Mouse (Mus musculus) forebrain, embryonic 14.5 days (tissue): ENCODE results near the gene Chrnb2. TPM values are rescaled to one million over a fixed set of nuclear protein-coding genes. Genes with fewer than 3 reads are reported as not detected.
"Not testable (repeated sequence)": the region's sequence is repeated elsewhere in the genome, so short reads cannot be mapped to it uniquely, and the experiment has no call there.

Experiments
- ATAC-seq: fragments of 200-750 bp; cut with Nextera tagmentation; 2 replicates; pipeline ENCODE4 v1.8.0; 2017; ENCODE audit warnings: mild to moderate bottlenecking, moderate library complexity
- DNase-seq: peaks from one replicate; pipeline ENCODE4 v3.0.0-alpha.2; 2015; ENCODE audit warnings: low spot score
- H3K27ac ChIP-seq: fragments of 300-500 bp; sonication (generic); 2 replicates; pipeline ENCODE4 v1.5.1; 2014; ENCODE audit warnings: low read depth, mild to moderate bottlenecking, control low read depth, low read length, moderate library complexity
- H3K27me3 ChIP-seq: fragments of 300-500 bp; sonication (generic); replicated peaks from 2 replicates; pipeline ENCODE4 v1.6.1; 2014; ENCODE audit warnings: low read length, control low read depth, mixed read lengths; ENCODE audit not compliant: control insufficient read depth, insufficient read depth
- H3K36me3 ChIP-seq: fragments of 300-500 bp; sonication (generic); 2 replicates; pipeline ENCODE4 v1.6.1; 2014; ENCODE audit warnings: low read length, control low read depth; ENCODE audit not compliant: control insufficient read depth, insufficient read depth
- H3K4me1 ChIP-seq: fragments of 300-500 bp; sonication (generic); 2 replicates; pipeline ENCODE4 v1.6.1; 2014; ENCODE audit warnings: antibody characterized with exemption, low read length, control low read depth; ENCODE audit not compliant: control insufficient read depth, insufficient read depth
- H3K4me2 ChIP-seq: fragments of 300-500 bp; sonication (generic); 2 replicates; pipeline ENCODE4 v1.6.1; 2014; ENCODE audit warnings: mild to moderate bottlenecking, control low read depth, low read length
- H3K4me3 ChIP-seq: fragments of 300-500 bp; sonication (generic); 2 replicates; pipeline ENCODE4 v1.5.1; 2014; ENCODE audit warnings: low read depth, low read length, control low read depth
- H3K9ac ChIP-seq: fragments of 300-500 bp; sonication (generic); 2 replicates; pipeline ENCODE4 v1.6.1; 2014; ENCODE audit warnings: mild to moderate bottlenecking, low read length, control low read depth, moderate library complexity
- H3K9me3 ChIP-seq: fragments of 300-500 bp; sonication (generic); replicated peaks from 2 replicates; pipeline ENCODE4 v1.6.1; 2016; ENCODE audit warnings: low read length, control low read depth, mixed read lengths; ENCODE audit not compliant: control insufficient read depth
- WGBS: fragments of 180-500 bp; shearing (Covaris S2); extraction: QIAGEN DNeasy Blood & Tissue Kit; methylation state at CpG from one replicate; pipeline ENCODE4 v1.1.7; 2014; 5-methylcytosine and 5-hydroxymethylcytosine counted together
- polyA plus RNA-seq: library from polyadenylated mRNA; unstranded; fragments of >200 nt; fragmentation: Nextera tagmentation; extraction: Ambion mirVana; gene quantifications from 2 replicates; pipeline ENCODE4 v1.2.1, GENCODE M21; 2014

The Chrnb2 gene
- polyA plus RNA-seq, 1 experiment from 2014 or later, result 22.7 TPM

DNA sequence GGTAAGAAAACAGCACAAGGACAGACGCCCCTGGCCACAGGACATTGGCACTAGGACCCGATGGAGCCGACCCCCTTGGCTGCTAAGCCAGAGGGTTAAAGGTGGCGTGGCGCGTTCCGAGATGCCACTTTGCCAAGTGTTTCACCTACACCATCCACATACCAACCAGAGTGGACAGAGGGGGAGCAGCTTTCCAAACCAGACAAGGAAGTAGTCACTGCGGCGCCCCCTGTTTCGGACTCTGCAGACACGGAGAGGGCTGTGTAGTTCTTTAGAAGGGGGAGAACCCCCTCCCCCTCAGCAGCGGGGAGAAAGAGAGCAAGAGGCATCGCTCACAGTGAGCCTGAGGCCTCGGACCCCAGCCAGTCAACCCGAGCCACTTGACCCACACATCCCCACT is 38.4 kb upstream of the Chrnb2 start:
- H3K36me3 ChIP-seq, result no peaks in the 10 kb centered on the region
- no peak overlapping the region for H3K27ac ChIP-seq
- no peaks in the 10 kb centered on the region for H3K4me1 ChIP-seq
- no peaks in the 10 kb centered on the region for H3K9me3 ChIP-seq
- H3K9ac ChIP-seq, result no peak overlapping the region
- H3K27me3 ChIP-seq, result no peaks in the 10 kb centered on the region
- H3K4me2 ChIP-seq, result no peak overlapping the region
- WGBS, result 64% methylated on average over 13 of the region's 15 CpGs
- no peak overlapping the region for H3K4me3 ChIP-seq
- no peak for ATAC-seq
- no peak for DNase-seq

DNA sequence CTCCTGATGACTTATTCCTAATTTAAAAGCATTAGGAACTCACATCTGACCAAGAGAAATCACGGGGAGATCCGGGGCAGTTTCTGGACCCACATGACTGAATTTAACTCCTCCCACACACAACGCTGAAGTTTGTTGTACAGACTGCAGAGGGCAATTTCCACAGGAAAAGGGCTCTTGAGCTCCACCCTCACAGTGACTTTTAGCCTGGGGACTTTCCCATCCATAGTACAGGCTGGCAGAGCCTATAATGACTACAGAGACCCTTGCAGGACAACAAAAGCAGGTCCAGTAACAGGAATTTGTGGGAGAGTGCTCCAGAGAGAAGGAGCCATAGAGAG is 37.0 kb upstream of the Chrnb2 start:
- no peak for ATAC-seq
- H3K27ac ChIP-seq, result no peak overlapping the region
- WGBS, result 48% methylated on average over 3 of the region's 3 CpGs
- H3K9me3 ChIP-seq, result no peaks in the 10 kb centered on the region
- H3K4me2 ChIP-seq, result no peak overlapping the region
- H3K27me3 ChIP-seq, result no peaks in the 10 kb centered on the region
- no peaks in the 10 kb centered on the region for H3K4me1 ChIP-seq
- no peak for DNase-seq
- no peak overlapping the region for H3K4me3 ChIP-seq
- no peak overlapping the region for H3K9ac ChIP-seq
- no peaks in the 10 kb centered on the region for H3K36me3 ChIP-seq

DNA sequence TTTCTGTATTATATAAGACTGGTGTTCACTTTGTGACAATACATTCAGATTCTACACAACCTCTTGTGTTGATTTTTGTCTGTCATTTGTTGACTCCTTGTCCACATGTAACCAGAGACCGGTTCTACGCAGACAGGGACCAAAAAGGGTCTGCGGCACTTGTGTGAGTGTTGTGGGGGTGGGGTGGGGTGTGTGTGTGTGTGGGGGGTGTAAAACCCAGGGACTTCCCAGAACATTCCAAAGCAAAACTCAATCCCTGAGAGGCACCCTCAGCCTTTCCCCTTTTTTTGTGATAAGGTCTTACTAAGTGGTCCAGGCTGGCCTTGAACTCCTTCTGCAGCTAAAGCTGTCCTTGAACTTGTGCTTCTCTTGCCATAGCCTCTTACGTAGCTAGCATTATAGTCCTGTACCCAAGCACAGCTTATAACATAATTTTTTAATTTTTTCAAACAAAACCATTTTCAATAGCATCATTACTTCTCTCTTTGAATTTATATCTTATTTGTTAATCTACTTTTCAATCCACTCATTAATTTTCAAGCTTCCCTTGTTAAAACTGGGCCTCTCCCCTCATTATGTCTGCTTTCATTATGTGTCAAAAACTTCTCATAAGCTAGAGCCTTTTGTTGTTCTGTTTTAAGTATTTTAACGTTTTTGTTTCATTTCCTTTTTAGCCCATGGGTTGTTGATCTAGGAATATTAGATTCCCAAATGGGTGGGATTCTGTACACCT is 36.5 kb upstream of the Chrnb2 start:
- Histone ChIP-seq H3K4me1 (no peaks in the 10 kb centered on the region), H3K27me3 (no peaks in the 10 kb centered on the region), H3K36me3 (no peaks in the 10 kb centered on the region), H3K4me2 (no peak overlapping the region), H3K9ac (no peak overlapping the region), H3K27ac (no peak overlapping the region), H3K9me3 (no peaks in the 10 kb centered on the region), H3K4me3 (no peak overlapping the region)
- 68% methylated on average over 5 of the region's 5 CpGs for WGBS
- no peak for ATAC-seq
- DNase-seq, result no peak

DNA sequence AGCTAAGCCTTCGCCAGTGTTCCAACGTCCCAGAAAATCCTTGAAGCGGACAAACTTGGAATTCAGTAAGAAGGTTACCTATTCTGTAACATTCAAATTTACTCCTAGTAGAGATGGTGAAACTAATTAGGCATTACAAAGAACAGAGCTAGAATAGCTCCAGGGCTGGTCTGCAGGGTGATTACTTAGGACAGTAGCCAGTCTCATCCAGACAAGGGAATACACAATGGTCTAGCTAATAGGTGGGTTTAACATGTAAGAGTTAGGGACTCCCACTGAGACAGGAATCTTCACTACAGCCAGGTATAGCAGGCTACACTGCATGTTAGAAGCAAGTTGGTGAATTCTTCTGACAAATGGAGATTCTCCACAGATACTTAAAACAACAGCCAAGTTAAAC is 35.6 kb upstream of the Chrnb2 start:
- H3K4me3 ChIP-seq, ATAC-seq, H3K27ac ChIP-seq, H3K36me3 ChIP-seq, H3K9me3 ChIP-seq, DNase-seq, H3K4me1 ChIP-seq, H3K9ac ChIP-seq, H3K27me3 ChIP-seq, H3K4me2 ChIP-seq: not testable (repeated sequence)
- 20% methylated on average over 3 of the region's 3 CpGs for WGBS

DNA sequence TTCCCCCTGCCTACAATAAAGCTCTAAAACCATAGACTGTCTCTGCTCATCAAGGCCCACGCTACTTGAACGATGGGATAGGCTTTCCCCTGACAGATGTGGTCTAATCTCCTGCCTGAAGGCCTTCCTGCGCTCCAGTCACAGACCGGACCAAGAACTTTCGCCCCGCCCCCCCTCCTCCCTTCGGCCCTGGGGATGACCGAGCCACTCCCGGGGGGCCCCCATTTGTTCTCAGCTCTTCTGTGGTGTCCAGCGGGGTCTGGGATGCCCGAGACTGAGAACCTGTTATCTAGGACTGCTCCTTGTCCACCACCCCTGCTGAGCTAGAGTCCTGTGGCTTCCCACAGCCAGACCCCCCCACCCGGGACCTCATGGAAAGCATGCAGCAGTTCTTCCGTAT is 35.0 kb upstream of the Chrnb2 start:
- H3K4me3 ChIP-seq, result no peak overlapping the region
- no peaks in the 10 kb centered on the region for H3K27me3 ChIP-seq
- 6% methylated on average over 13 of the region's 13 CpGs for WGBS
- H3K4me2 ChIP-seq, result no peak overlapping the region
- H3K36me3 ChIP-seq, result no peaks in the 10 kb centered on the region
- H3K27ac ChIP-seq, result no peak overlapping the region
- ATAC-seq (no peak), DNase-seq (no peak)
- H3K9ac ChIP-seq, result no peak overlapping the region
- H3K9me3 ChIP-seq, result no peaks in the 10 kb centered on the region
- H3K4me1 ChIP-seq, result no peaks in the 10 kb centered on the region

DNA sequence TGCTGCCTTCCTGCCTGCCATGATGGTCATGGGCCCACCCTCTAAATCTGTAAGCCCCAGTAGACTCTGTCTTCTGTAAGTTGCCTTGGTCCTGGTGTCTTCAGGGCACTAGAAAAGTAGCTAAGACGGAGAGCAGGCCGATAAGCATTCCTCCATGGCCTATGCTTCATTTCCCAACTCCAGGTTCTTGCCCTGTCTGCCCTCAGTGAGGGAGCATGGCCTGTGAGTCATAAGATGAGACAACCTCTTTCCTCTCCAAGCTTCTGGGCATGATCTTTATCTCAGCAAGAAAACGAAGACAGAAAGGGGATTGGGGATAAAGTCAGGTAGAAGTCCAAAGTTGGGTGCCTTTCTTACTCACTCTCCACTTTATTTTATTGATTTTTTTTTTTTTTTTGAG is 34.1 kb upstream of the Chrnb2 start:
- DNase-seq (no peak), ATAC-seq (no peak)
- Histone ChIP-seq H3K9me3 (no peaks in the 10 kb centered on the region), H3K27ac (no peak overlapping the region), H3K4me3 (no peak overlapping the region), H3K9ac (no peak overlapping the region), H3K4me2 (no peak overlapping the region), H3K36me3 (no peaks in the 10 kb centered on the region), H3K27me3 (no peaks in the 10 kb centered on the region), H3K4me1 (no peaks in the 10 kb centered on the region)
- WGBS, result 85% methylated on average over 3 of the region's 3 CpGs

DNA sequence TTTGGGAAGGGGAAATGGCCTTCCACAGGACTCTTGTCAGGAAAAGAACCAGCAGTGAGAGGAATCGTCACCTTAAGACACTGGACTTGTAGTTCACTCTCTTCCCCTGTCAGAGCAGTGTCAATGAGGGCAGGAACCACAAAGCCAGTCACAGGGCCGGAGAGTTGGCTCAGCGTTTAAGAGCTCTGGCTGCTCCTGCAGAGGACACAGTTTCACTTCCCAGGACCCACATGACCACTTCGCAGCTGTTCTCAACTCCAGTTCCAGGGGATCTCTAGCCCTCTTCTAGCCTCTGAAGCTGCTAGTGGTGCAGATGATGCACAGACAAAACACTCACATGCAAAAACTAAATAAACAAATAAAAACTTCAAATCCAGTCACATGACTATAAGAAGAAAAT is 31.9 kb upstream of the Chrnb2 start:
- no peak overlapping the region for H3K9ac ChIP-seq
- 68% methylated on average over 4 of the region's 4 CpGs for WGBS
- no peaks in the 10 kb centered on the region for H3K9me3 ChIP-seq
- no peak overlapping the region for H3K4me2 ChIP-seq
- no peak for ATAC-seq
- no peaks in the 10 kb centered on the region for H3K36me3 ChIP-seq
- H3K4me3 ChIP-seq, result no peak overlapping the region
- no peaks in the 10 kb centered on the region for H3K27me3 ChIP-seq
- no peak overlapping the region for H3K27ac ChIP-seq
- no peak for DNase-seq
- H3K4me1 ChIP-seq, result no peaks in the 10 kb centered on the region

DNA sequence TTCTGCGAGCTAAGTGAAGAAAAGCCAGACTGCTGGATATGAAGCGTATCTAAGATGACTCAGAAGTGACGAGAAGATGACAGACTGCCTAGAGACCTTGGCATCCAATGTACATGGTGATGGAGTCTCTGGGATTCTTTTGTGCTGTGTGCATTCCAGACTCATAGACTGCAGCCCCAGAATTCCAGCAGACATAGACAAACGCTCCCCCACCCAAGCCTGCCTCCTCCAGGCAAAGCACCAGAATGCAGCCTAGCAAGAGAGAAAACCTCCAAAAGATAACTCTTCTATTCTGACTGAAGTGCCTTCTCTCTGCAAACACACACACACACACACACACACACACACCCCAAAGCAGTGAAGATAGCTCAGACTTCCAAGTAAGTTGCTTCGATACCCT is 31.3 kb upstream of the Chrnb2 start:
- H3K4me2 ChIP-seq, result no peak overlapping the region
- WGBS, result 69% methylated on average over 5 of the region's 5 CpGs
- DNase-seq (no peak), ATAC-seq (no peak)
- no peak overlapping the region for H3K27ac ChIP-seq
- H3K36me3 ChIP-seq, result no peaks in the 10 kb centered on the region
- no peaks in the 10 kb centered on the region for H3K27me3 ChIP-seq
- H3K9me3 ChIP-seq, result no peaks in the 10 kb centered on the region
- no peak overlapping the region for H3K9ac ChIP-seq
- H3K4me3 ChIP-seq, result no peak overlapping the region
- no peaks in the 10 kb centered on the region for H3K4me1 ChIP-seq

DNA sequence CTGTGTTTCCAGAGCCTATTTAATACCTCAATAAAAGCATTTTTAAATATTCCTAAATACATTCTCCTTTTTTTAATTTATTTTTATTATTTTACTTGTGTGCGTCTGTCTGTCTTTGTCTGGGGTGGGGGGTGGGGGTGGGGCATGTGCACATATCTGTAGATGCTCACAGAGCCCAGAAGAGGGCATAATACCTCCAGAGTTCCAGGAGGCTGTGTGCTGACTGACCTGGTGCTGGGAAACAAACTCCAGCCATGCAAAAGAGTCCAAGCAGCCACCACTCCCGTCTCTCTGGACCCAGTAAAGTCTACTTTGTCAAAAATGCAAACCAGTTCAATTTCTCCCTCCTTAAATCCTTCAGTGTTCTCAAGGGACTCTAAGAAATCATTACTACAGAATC is 30.2 kb upstream of the Chrnb2 start:
- H3K9ac ChIP-seq, result no peak overlapping the region
- H3K4me1 ChIP-seq, result no peaks in the 10 kb centered on the region
- H3K27me3 ChIP-seq, result no peaks in the 10 kb centered on the region
- no peaks in the 10 kb centered on the region for H3K36me3 ChIP-seq
- DNase-seq, result no peak
- H3K4me3 ChIP-seq, result no peak overlapping the region
- WGBS, result 49% methylated on average over 2 of the region's 2 CpGs
- no peak overlapping the region for H3K27ac ChIP-seq
- H3K9me3 ChIP-seq, result no peaks in the 10 kb centered on the region
- no peak overlapping the region for H3K4me2 ChIP-seq
- no peak for ATAC-seq
